Mouse (Mus musculus): ENCODE data around the gene Rnf114. TPM values are rescaled to one million over a fixed set of nuclear protein-coding genes. Genes with fewer than 3 reads are reported as not detected.

Rnf114 gene
- polyA plus RNA-seq, 1 experiment from 2014 or later = 65.3 TPM

GRCm38 (mm10) chr2:167565682-167566081, 73.2 kb downstream of the Rnf114 start:
- no peaks in the 10 kb centered on the region for H3K9me3 ChIP-seq (ENCODE audit: control insufficient read depth, low read length)
- ATAC-seq (ENCODE audit: low read depth) (peak; percentile 73), DNase-seq (ENCODE audit: low spot score) (peak; percentile 95)
- no peaks in the 10 kb centered on the region for H3K27me3 ChIP-seq (replicated peaks; ENCODE audit: control insufficient read depth, insufficient read depth, low read length)
- peak overlapping the region; percentile 92 for H3K27ac ChIP-seq (replicated peaks; ENCODE audit: low read depth, low read length)
- H3K4me1 ChIP-seq (ENCODE audit: control insufficient read depth, insufficient read depth, low read length) = peaks cover 43% of the 10 kb centered on the region
- no peaks in the 10 kb centered on the region for H3K36me3 ChIP-seq (ENCODE audit: control insufficient read depth, insufficient read depth, low read length)
- peak overlapping the region; percentile 46 for H3K4me2 ChIP-seq (ENCODE audit: low read depth, low read length)
- 7% methylated on average over 19 of the region's 19 CpGs for WGBS
- peak overlapping the region; percentile 37; the same call in 1 of the 2 replicates for H3K9ac ChIP-seq (ENCODE audit: low read depth, low read length)
- H3K4me3 ChIP-seq (ENCODE audit: low read depth, low read length) = peak overlapping the region; percentile 13; the same call in 1 of the 2 replicates

Other genes with a start within 250 kb of the Rnf114 start
- 17.9 and 24.3 TPM in 2 replicates for gene B4galt5, start 143.5 kb upstream of the Rnf114 start, polyA plus RNA-seq (2014; fragmentation: Nextera tagmentation; extraction: Ambion mirVana)
- gene Slc9a8, start 70.9 kb upstream of the Rnf114 start, polyA plus RNA-seq (2014; fragmentation: Nextera tagmentation; extraction: Ambion mirVana) = 13.6 and 17.8 TPM in 2 replicates
- gene Spata2, start 242 bp downstream of the Rnf114 start, polyA plus RNA-seq (2014; fragmentation: Nextera tagmentation; extraction: Ambion mirVana) = 13.0 and 14.2 TPM in 2 replicates
- gene Snai1, start 45.5 kb downstream of the Rnf114 start, polyA plus RNA-seq (2014; fragmentation: Nextera tagmentation; extraction: Ambion mirVana) = 64.1 and 69.7 TPM in 2 replicates
- gene Ube2v1, start 139.4 kb downstream of the Rnf114 start, polyA plus RNA-seq (2014; fragmentation: Nextera tagmentation; extraction: Ambion mirVana) = 249 and 275 TPM in 2 replicates
- 9.1 and 11.6 TPM in 2 replicates for gene Gm20431, start 168.9 kb downstream of the Rnf114 start, polyA plus RNA-seq (2014; fragmentation: Nextera tagmentation; extraction: Ambion mirVana)
- 18.1 and 30.3 TPM in 2 replicates for gene Cebpb, start 196.3 kb downstream of the Rnf114 start, polyA plus RNA-seq (2014; fragmentation: Nextera tagmentation; extraction: Ambion mirVana)
- 40.0 and 40.6 TPM in 2 replicates for gene Tmem189, start 197.2 kb downstream of the Rnf114 start, polyA plus RNA-seq (2014; fragmentation: Nextera tagmentation; extraction: Ambion mirVana)